Mouse (Mus musculus) myocyte (in vitro differentiated cells): ENCODE measurements around the gene Hnrnpab.

Experiments
- CEBPB ChIP-seq: IDR thresholded peaks from 2 replicates; pipeline ENCODE4 v1.6.1; 2011; ENCODE audit warnings: mild to moderate bottlenecking, moderate library complexity; ENCODE audit not compliant: poor library complexity, insufficient read depth, severe bottlenecking
- E2F4 ChIP-seq: IDR thresholded peaks from one replicate; pipeline ENCODE4 v1.6.1; 2011; ENCODE audit warnings: mild to moderate bottlenecking, control low read depth, moderate library complexity; ENCODE audit not compliant: insufficient read depth
- MAX ChIP-seq: IDR thresholded peaks from one replicate; pipeline ENCODE4 v1.6.1; 2011; ENCODE audit warnings: low read depth, mild to moderate bottlenecking, control low read depth
- MYOD1 ChIP-seq, 3 experiments: IDR thresholded peaks; one replicate each; pipeline ENCODE4 v1.6.1; 2011; ENCODE audit warnings: control low read depth in 2 of 3, low read depth in 2 of 3, mild to moderate bottlenecking in 2 of 3, moderate library complexity in 1 of 3; ENCODE audit not compliant: insufficient read length in 2 of 3, control insufficient read depth in 1 of 3
- MYOG ChIP-seq, 3 experiments: IDR thresholded peaks; one replicate each; pipeline ENCODE4 v1.6.1; 2011; ENCODE audit warnings: control low read depth in 2 of 3, low read depth in 2 of 3, mild to moderate bottlenecking in 2 of 3; ENCODE audit not compliant: insufficient read length in 2 of 3, control insufficient read depth in 1 of 3, insufficient read depth in 1 of 3
- POLR2A ChIP-seq: IDR thresholded peaks from one replicate; pipeline ENCODE4 v1.6.1; 2011; ENCODE audit warnings: low read depth, mild to moderate bottlenecking, control low read depth, moderate library complexity; ENCODE audit not compliant: insufficient read length
- POLR2AphosphoS2 ChIP-seq: IDR thresholded peaks from one replicate; pipeline ENCODE4 v1.6.1; 2011; ENCODE audit warnings: low read depth, control low read depth; ENCODE audit not compliant: insufficient read length
- REST ChIP-seq: IDR thresholded peaks from one replicate; pipeline ENCODE4 v1.6.1; 2011; ENCODE audit warnings: mild to moderate bottlenecking, control low read depth, moderate library complexity; ENCODE audit not compliant: insufficient read depth, insufficient read length
- SRF ChIP-seq: IDR thresholded peaks from one replicate; pipeline ENCODE4 v1.6.1; 2011; ENCODE audit warnings: low read depth; ENCODE audit not compliant: control insufficient read depth, insufficient read length
- TCF12 ChIP-seq: IDR thresholded peaks from one replicate; pipeline ENCODE4 v1.6.1; 2011; ENCODE audit warnings: mild to moderate bottlenecking, control low read depth; ENCODE audit not compliant: poor library complexity, insufficient read depth, severe bottlenecking
- USF1 ChIP-seq: IDR thresholded peaks from one replicate; pipeline ENCODE4 v1.6.1; 2011; ENCODE audit warnings: low read depth, mild to moderate bottlenecking, control low read depth, moderate library complexity

DNA sequence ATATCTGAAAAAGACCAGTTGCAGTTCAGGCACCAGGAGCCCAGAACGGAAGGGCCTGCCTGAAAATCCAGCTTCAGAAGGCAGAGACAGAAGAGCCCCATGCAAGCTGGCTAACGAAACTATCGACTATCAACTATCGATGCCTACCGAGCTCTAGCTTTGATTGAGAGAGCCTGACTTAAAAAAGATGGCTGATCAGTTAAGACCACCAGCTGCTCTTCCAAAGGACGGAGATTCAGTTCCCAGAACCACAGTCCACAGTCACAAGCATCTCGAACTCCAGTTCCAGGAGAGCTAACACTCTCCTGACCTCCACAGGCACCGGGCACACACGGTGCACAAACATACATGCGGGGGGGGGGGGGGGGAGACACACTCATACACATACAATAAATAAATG, 52.1 kb downstream of the Hnrnpab start:
- TF ChIP-seq POLR2AphosphoS2: no peak
- no peak for TF ChIP-seq USF1
- no peak for TF ChIP-seq TCF12
- TF ChIP-seq E2F4: no peak
- no peak for TF ChIP-seq POLR2A
- TF ChIP-seq MYOG (IDR thresholded peaks at IDR 0.05; ENCODE audit: control insufficient read depth in 1 of 3, insufficient read depth in 1 of 3, insufficient read length in 2 of 3, low read depth in 2 of 3): no peak
- TF ChIP-seq MAX: no peak
- no peak for TF ChIP-seq SRF
- TF ChIP-seq MYOD1 (IDR thresholded peaks at IDR 0.05; ENCODE audit: control insufficient read depth in 1 of 3, insufficient read length in 2 of 3, low read depth in 2 of 3): no peak
- no peak for TF ChIP-seq REST
- no peak for TF ChIP-seq CEBPB
